Mouse (Mus musculus) limb, embryonic 14.5 days (tissue): ENCODE results near the gene Fmod. TPM values are rescaled to one million over a fixed set of nuclear protein-coding genes. Genes with fewer than 3 reads are reported as not detected.
A peak's percentile ranks its signal among the peaks of the same experiment; 100 is the strongest.

Experiments
- ATAC-seq: fragments of 200-750 bp; cut with Nextera tagmentation; 2 replicates; pipeline ENCODE4 v1.8.0; 2017; ENCODE audit warnings: low read depth, moderate number of reproducible peaks, moderate TSS enrichment; ENCODE audit not compliant: low FRiP score
- DNase-seq: peaks from one replicate; pipeline ENCODE4 v3.0.0-alpha.2; 2015; ENCODE audit warnings: low spot score
- H3K27ac ChIP-seq: fragments of 300-500 bp; sonication (generic); replicated peaks from 2 replicates; pipeline ENCODE4 v1.5.1; 2014; ENCODE audit warnings: low read depth, mild to moderate bottlenecking, low read length, moderate library complexity, mixed read lengths
- H3K27me3 ChIP-seq: fragments of 300-500 bp; sonication (generic); 2 replicates; pipeline ENCODE4 v1.6.1; 2014; ENCODE audit warnings: low read length, mixed read lengths; ENCODE audit not compliant: control insufficient read depth, insufficient read depth
- H3K36me3 ChIP-seq: fragments of 300-500 bp; sonication (generic); 2 replicates; pipeline ENCODE4 v1.6.1; 2014; ENCODE audit warnings: mild to moderate bottlenecking, low read length, moderate library complexity, mixed read lengths; ENCODE audit not compliant: control insufficient read depth, insufficient read depth
- H3K4me1 ChIP-seq: fragments of 300-500 bp; sonication (generic); 2 replicates; pipeline ENCODE4 v1.6.1; 2014; ENCODE audit warnings: antibody characterized with exemption, low read length, mixed read lengths; ENCODE audit not compliant: control insufficient read depth, insufficient read depth
- H3K4me2 ChIP-seq: fragments of 300-500 bp; sonication (generic); replicated peaks from 2 replicates; pipeline ENCODE4 v1.6.1; 2014; ENCODE audit warnings: low read depth, mild to moderate bottlenecking, low read length, moderate library complexity; ENCODE audit not compliant: severe bottlenecking
- H3K4me3 ChIP-seq: fragments of 300-500 bp; sonication (generic); replicated peaks from 2 replicates; pipeline ENCODE4 v1.5.1; 2014; ENCODE audit warnings: low read length
- H3K9ac ChIP-seq: fragments of 300-500 bp; sonication (generic); 2 replicates; pipeline ENCODE4 v1.6.1; 2014; ENCODE audit warnings: mild to moderate bottlenecking, low read depth, low read length, moderate library complexity; ENCODE audit not compliant: severe bottlenecking
- H3K9me3 ChIP-seq: fragments of 300-500 bp; sonication (generic); 2 replicates; pipeline ENCODE4 v1.6.1; 2016; ENCODE audit warnings: low read length; ENCODE audit not compliant: control insufficient read depth
- POLR2A ChIP-seq: fragments of 200-500 bp; IDR thresholded peaks from 2 replicates; pipeline ENCODE4 v1.8.0; 2012; ENCODE audit warnings: inconsistent platforms, mild to moderate bottlenecking, moderate library complexity, borderline replicate concordance; ENCODE audit not compliant: insufficient read depth, insufficient read length; ENCODE audit errors: extremely low read depth
- WGBS: fragments of 180-500 bp; shearing (Covaris S2); extraction: QIAGEN DNeasy Blood & Tissue Kit; methylation state at CpG from one replicate; pipeline ENCODE4 v1.1.7; 2014; 5-methylcytosine and 5-hydroxymethylcytosine counted together
- polyA plus RNA-seq, 2 experiments: library from polyadenylated mRNA; depleted of rRNA in 1 of 2; stranded (reverse) in 1 of 2; unstranded in 1 of 2; fragments of >200 nt; fragmentation: Nextera tagmentation in 1 of 2; extraction: Ambion mirVana in 1 of 2; gene quantifications; 2 replicates each; pipeline versions ENCODE4 v1.2.1 to v1.2.3; 2012 to 2014

Fmod gene
- polyA plus RNA-seq, 2 experiments, result 75.1 to 86.7 TPM

GRCm38 (mm10) chr1:134071411-134072018 lies 34.5 kb downstream of the Fmod start:
- peak; percentile 47; the same call in 1 of the 2 replicates for ATAC-seq

GRCm38 (mm10) chr1:134073061-134073564 lies 36.1 kb downstream of the Fmod start:
- TF ChIP-seq POLR2A, result no peak
- Histone ChIP-seq H3K4me2 (no peak overlapping the region), H3K27me3 (no peaks in the 10 kb centered on the region), H3K4me3 (no peak overlapping the region), H3K36me3 (peaks cover 24% of the 10 kb centered on the region), H3K9ac (no peak overlapping the region), H3K9me3 (no peaks in the 10 kb centered on the region), H3K4me1 (peaks cover 43% of the 10 kb centered on the region), H3K27ac (no peak overlapping the region)
- DNase-seq (no peak), ATAC-seq (no peak)
- 81% methylated on average over 6 of the region's 6 CpGs for WGBS

More at GRCm38 (mm10) chr1:134071411-134072018, 34.5 kb downstream of the Fmod start:
- no peaks in the 10 kb centered on the region for H3K9me3 ChIP-seq
- 0 out of 2 replicates have a peak overlapping the region, but pooled peaks have one; percentile 33 for H3K27ac ChIP-seq
- no peak overlapping the region for H3K4me2 ChIP-seq
- H3K36me3 ChIP-seq, result peaks cover 17% of the 10 kb centered on the region
- H3K9ac ChIP-seq, result no peak overlapping the region
- no peaks in the 10 kb centered on the region for H3K27me3 ChIP-seq
- DNase-seq, result peak; percentile 49
- H3K4me3 ChIP-seq, result no peak overlapping the region
- no peak for TF ChIP-seq POLR2A
- WGBS, result 37% methylated on average over 10 of the region's 10 CpGs
- peaks cover 44% of the 10 kb centered on the region for H3K4me1 ChIP-seq

GRCm38 (mm10) chr1:134073658-134074057 lies 36.6 kb downstream of the Fmod start:
- TF ChIP-seq POLR2A, result no peak
- 76% methylated on average over 1 of the region's 1 CpGs for WGBS
- ATAC-seq (no peak), DNase-seq (no peak)
- Histone ChIP-seq H3K9me3 (no peaks in the 10 kb centered on the region), H3K4me2 (no peak overlapping the region), H3K9ac (no peak overlapping the region), H3K36me3 (peaks cover 24% of the 10 kb centered on the region), H3K4me3 (no peak overlapping the region), H3K27ac (no peak overlapping the region), H3K27me3 (no peaks in the 10 kb centered on the region), H3K4me1 (peaks cover 45% of the 10 kb centered on the region)

- H3K4me1 ChIP-seq, result peaks cover 45% of the 10 kb centered on the region
- no peaks in the 10 kb centered on the region for H3K9me3 ChIP-seq
- no peak for ATAC-seq
- no peak for TF ChIP-seq POLR2A
- H3K27ac ChIP-seq, result no peak overlapping the region
- H3K9ac ChIP-seq, result no peak overlapping the region
- H3K27me3 ChIP-seq, result no peaks in the 10 kb centered on the region
- DNase-seq, result no peak
- WGBS, result 60% methylated on average over 3 of the region's 3 CpGs
- peaks cover 24% of the 10 kb centered on the region for H3K36me3 ChIP-seq
- no peak overlapping the region for H3K4me2 ChIP-seq
- no peak overlapping the region for H3K4me3 ChIP-seq
These were observed 37.1 kb downstream of the Fmod start for GRCm38 (mm10) chr1:134074184-134074583.

GRCm38 (mm10) chr1:134074606-134075005 lies 37.6 kb downstream of the Fmod start:
- H3K9me3 ChIP-seq, result no peaks in the 10 kb centered on the region
- no peak overlapping the region for H3K4me2 ChIP-seq
- no peak for TF ChIP-seq POLR2A
- no peaks in the 10 kb centered on the region for H3K27me3 ChIP-seq
- no peak overlapping the region for H3K27ac ChIP-seq
- peaks cover 48% of the 10 kb centered on the region for H3K4me1 ChIP-seq
- no peak for DNase-seq
- H3K4me3 ChIP-seq, result no peak overlapping the region
- no peak for ATAC-seq
- H3K36me3 ChIP-seq, result peaks cover 24% of the 10 kb centered on the region
- H3K9ac ChIP-seq, result no peak overlapping the region
- WGBS, result 81% methylated on average over 10 of the region's 10 CpGs

- no peak for ATAC-seq
- peaks cover 47% of the 10 kb centered on the region for H3K4me1 ChIP-seq
- H3K9ac ChIP-seq, result no peak overlapping the region
- no peak overlapping the region for H3K4me3 ChIP-seq
- TF ChIP-seq POLR2A, result no peak
- WGBS, result 75% methylated on average over 8 of the region's 8 CpGs
- DNase-seq, result no peak
- no peaks in the 10 kb centered on the region for H3K27me3 ChIP-seq
- no peak overlapping the region for H3K27ac ChIP-seq
- no peaks in the 10 kb centered on the region for H3K9me3 ChIP-seq
- peak overlapping the region; percentile 15; the same call in 1 of the 2 replicates for H3K4me2 ChIP-seq
- H3K36me3 ChIP-seq, result peaks cover 24% of the 10 kb centered on the region
These were observed 38.5 kb downstream of the Fmod start for GRCm38 (mm10) chr1:134075532-134075931.
